Mouse (Mus musculus) heart, adult 2 months (tissue): ENCODE data around the gene Btn2a2. TPM values are rescaled to one million over a fixed set of nuclear protein-coding genes. Genes with fewer than 3 reads are reported as not detected.

ENCODE experiments used
- DNase-seq, 2 experiments: peaks; one replicate each; pipeline ENCODE4 v3.0.0; 2021
- H3K27ac ChIP-seq: fragments of 200-600 bp; 2 replicates; pipeline ENCODE4 v1.8.1; 2022
- H3K27me3 ChIP-seq: fragments of 200-500 bp; 2 replicates; pipeline ENCODE4 v1.6.1; 2012; ENCODE audit warnings: mild to moderate bottlenecking, low read length, inconsistent platforms, mixed read lengths; ENCODE audit not compliant: control insufficient read depth, insufficient read depth
- H3K36me3 ChIP-seq: fragments of 200-500 bp; 2 replicates; pipeline ENCODE4 v1.6.1; 2012; ENCODE audit warnings: low read length, inconsistent platforms; ENCODE audit not compliant: control insufficient read depth, insufficient read depth
- H3K4me1 ChIP-seq: fragments of 200-500 bp; 2 replicates; pipeline ENCODE4 v1.6.1; 2011; ENCODE audit warnings: low read length; ENCODE audit not compliant: control insufficient read depth, insufficient read depth
- H3K4me3 ChIP-seq: fragments of 200-600 bp; 2 replicates; pipeline ENCODE4 v1.8.1; 2022
- H3K79me2 ChIP-seq: fragments of 200-500 bp; replicated peaks from 2 replicates; pipeline ENCODE4 v1.6.1; 2012; ENCODE audit warnings: mild to moderate bottlenecking, inconsistent platforms, low read length, moderate library complexity, mixed read lengths; ENCODE audit not compliant: control insufficient read depth, insufficient read depth
- H3K9ac ChIP-seq: fragments of 200-500 bp; 2 replicates; pipeline ENCODE4 v1.6.1; 2012; ENCODE audit warnings: low read depth, mild to moderate bottlenecking, control low read depth, inconsistent platforms, low read length, mixed read lengths
- CTCF ChIP-seq: fragments of 200-600 bp; IDR thresholded peaks from 2 replicates; pipeline ENCODE4 v1.8.1; 2022; ENCODE audit warnings: antibody characterized with exemption, mild to moderate bottlenecking, moderate library complexity
- EP300 ChIP-seq: fragments of 200-500 bp; IDR thresholded peaks from 2 replicates; pipeline ENCODE4 v1.6.1; 2011; ENCODE audit warnings: low read depth, low read length, control low read depth; ENCODE audit not compliant: insufficient read depth
- POLR2A ChIP-seq: fragments of 200-500 bp; IDR thresholded peaks from 2 replicates; pipeline ENCODE4 v1.6.1; 2011; ENCODE audit warnings: mild to moderate bottlenecking, low read depth, low read length, control low read depth; ENCODE audit not compliant: insufficient read depth
- WGBS: fragments of 180-500 bp; shearing (Covaris S2); methylation state at CpG from one replicate; pipeline ENCODE4 v1.1.7; 2018; 5-methylcytosine and 5-hydroxymethylcytosine counted together
- intact Hi-C: fragments of 180-260 bp; cut with DNase I; formaldehyde crosslinking; loops from one replicate; pipeline ENCODE4 v1.15.1; 2025
- polyA plus RNA-seq: library from polyadenylated mRNA; depleted of rRNA; stranded (reverse); fragments of >200 nt; gene quantifications from 2 replicates; pipeline ENCODE4 v1.2.3, GENCODE M21; 2012
- total RNA-seq, 2 experiments: library from RNA; stranded (reverse); gene quantifications; 2 replicates each; pipeline ENCODE4 v1.2.3; 2021

Btn2a2 gene
- total and polyA plus RNA-seq, 3 experiments, result not detected

- DNase-seq, result peak; percentile 87 to 90
- peak overlapping the region; percentile 53 for H3K4me3 ChIP-seq
- H3K4me1 ChIP-seq, result no peaks in the 10 kb centered on the region; the same call in 1 of the 2 replicates
- no peaks in the 10 kb centered on the region for H3K27me3 ChIP-seq
- WGBS, result under 1% methylated on average over 27 of the region's 27 CpGs
- no peaks in the 10 kb centered on the region for H3K79me2 ChIP-seq
- H3K27ac ChIP-seq, result peak overlapping the region; percentile 76
- TF ChIP-seq EP300 (peak; percentile 80), CTCF (no peak)
- H3K9ac ChIP-seq, result peak overlapping the region; percentile 73
- intact Hi-C loops, result loop anchor here (2.0 to 5.0 kb wide), 2 partner anchors 65 to 150 kb away; partner anchors contain the start of gene Zfp322a
- no peaks in the 10 kb centered on the region for H3K36me3 ChIP-seq
These were observed 29.1 kb upstream of the Btn2a2 start for GRCm38 (mm10) chr13:23517603-23518294.

- H3K9ac ChIP-seq, result peak overlapping the region; percentile 73
- intact Hi-C loops, result loop anchor here (2.0 to 5.0 kb wide), 2 partner anchors 64 to 150 kb away; partner anchors contain the start of gene Zfp322a
- peak overlapping the region; percentile 53 for H3K4me3 ChIP-seq
- DNase-seq, result peak; percentile 78 to 86
- H3K36me3 ChIP-seq, result no peaks in the 10 kb centered on the region
- WGBS, result under 1% methylated on average over 19 of the region's 19 CpGs
- no peaks in the 10 kb centered on the region for H3K79me2 ChIP-seq
- no peaks in the 10 kb centered on the region for H3K27me3 ChIP-seq
- TF ChIP-seq CTCF (no peak), EP300 (0 out of 2 replicates have a peak, but pooled peaks have one; percentile 65)
- no peaks in the 10 kb centered on the region; the same call in 1 of the 2 replicates for H3K4me1 ChIP-seq
- peak overlapping the region; percentile 76 for H3K27ac ChIP-seq
These were observed 28.4 kb upstream of the Btn2a2 start for GRCm38 (mm10) chr13:23516822-23517602.

GRCm38 (mm10) chr13:23515826-23516620 lies 27.4 kb upstream of the Btn2a2 start:
- no peak overlapping the region for H3K9ac ChIP-seq
- peak overlapping the region; percentile 53; the same call in 1 of the 2 replicates for H3K4me3 ChIP-seq
- intact Hi-C loops, result loop anchor here (2.0 to 5.0 kb wide), 2 partner anchors 63 to 149 kb away; partner anchors contain the start of gene Zfp322a

GRCm38 (mm10) chr13:23515281-23515680 lies 26.6 kb upstream of the Btn2a2 start:
- intact Hi-C loops, result loop anchor here (5.0 kb wide), 1 partner anchor 148 kb away; the partner anchor contains the start of gene Zfp322a
- WGBS, result 84% methylated on average over 5 of the region's 5 CpGs
- no peak for DNase-seq
- Histone ChIP-seq H3K4me3 (no peak overlapping the region), H3K4me1 (no peaks in the 10 kb centered on the region; the same call in 1 of the 2 replicates), H3K79me2 (no peaks in the 10 kb centered on the region), H3K9ac (no peak overlapping the region), H3K27me3 (no peaks in the 10 kb centered on the region), H3K36me3 (no peaks in the 10 kb centered on the region), H3K27ac (no peak overlapping the region)
- TF ChIP-seq CTCF, result no peak
- no peak for TF ChIP-seq EP300
- TF ChIP-seq POLR2A, result no peak

More at GRCm38 (mm10) chr13:23515826-23516620, 27.4 kb upstream of the Btn2a2 start:
- Histone ChIP-seq H3K4me1 (no peaks in the 10 kb centered on the region; the same call in 1 of the 2 replicates), H3K27me3 (no peaks in the 10 kb centered on the region), H3K79me2 (no peaks in the 10 kb centered on the region), H3K27ac (no peak overlapping the region), H3K36me3 (no peaks in the 10 kb centered on the region)
- 64% methylated on average over 15 of the region's 15 CpGs for WGBS
- no peak for DNase-seq
- TF ChIP-seq EP300 (no peak), POLR2A (no peak), CTCF (no peak)

GRCm38 (mm10) chr13:23513517-23513916 lies 24.9 kb upstream of the Btn2a2 start:
- 81% methylated on average over 1 of the region's 1 CpGs for WGBS
- intact Hi-C loops, result no loop called here

More at GRCm38 (mm10) chr13:23513517-23513916, 24.9 kb upstream of the Btn2a2 start:
- Histone ChIP-seq H3K27me3 (no peaks in the 10 kb centered on the region), H3K79me2 (no peaks in the 10 kb centered on the region), H3K36me3 (no peaks in the 10 kb centered on the region), H3K9ac (no peak overlapping the region), H3K4me3 (no peak overlapping the region), H3K27ac (no peak overlapping the region), H3K4me1 (no peaks in the 10 kb centered on the region)
- no peak for DNase-seq
- TF ChIP-seq CTCF (no peak), EP300 (no peak)
